Mouse (Mus musculus): Measurements from ENCODE around the gene Evc. TPM values are rescaled to one million over a fixed set of nuclear protein-coding genes. Genes with fewer than 3 reads are reported as not detected.

Evc gene
- polyA plus RNA-seq, 1 experiment from 2014 or later = 23.4 TPM

- peak overlapping the region; percentile 72 for H3K4me2 ChIP-seq
- 65% methylated on average over 4 of the region's 4 CpGs for WGBS
- no peak for ATAC-seq (ENCODE audit: low FRiP score)
- H3K9me3 ChIP-seq = no peaks in the 10 kb centered on the region
- H3K9ac ChIP-seq = peak overlapping the region; percentile 89
- H3K4me1 ChIP-seq = peaks cover 86% of the 10 kb centered on the region
- H3K27ac ChIP-seq = peak overlapping the region; percentile 98
- H3K4me3 ChIP-seq (replicated peaks) = peak overlapping the region; percentile 76
- H3K36me3 ChIP-seq (replicated peaks) = peaks cover 8% of the 10 kb centered on the region; the same call in 1 of the 2 replicates
- H3K27me3 ChIP-seq = peaks cover 28% of the 10 kb centered on the region
These were observed 89.2 kb downstream of the Evc start for GRCm38 (mm10) chr5:37247456-37247855.

DNA sequence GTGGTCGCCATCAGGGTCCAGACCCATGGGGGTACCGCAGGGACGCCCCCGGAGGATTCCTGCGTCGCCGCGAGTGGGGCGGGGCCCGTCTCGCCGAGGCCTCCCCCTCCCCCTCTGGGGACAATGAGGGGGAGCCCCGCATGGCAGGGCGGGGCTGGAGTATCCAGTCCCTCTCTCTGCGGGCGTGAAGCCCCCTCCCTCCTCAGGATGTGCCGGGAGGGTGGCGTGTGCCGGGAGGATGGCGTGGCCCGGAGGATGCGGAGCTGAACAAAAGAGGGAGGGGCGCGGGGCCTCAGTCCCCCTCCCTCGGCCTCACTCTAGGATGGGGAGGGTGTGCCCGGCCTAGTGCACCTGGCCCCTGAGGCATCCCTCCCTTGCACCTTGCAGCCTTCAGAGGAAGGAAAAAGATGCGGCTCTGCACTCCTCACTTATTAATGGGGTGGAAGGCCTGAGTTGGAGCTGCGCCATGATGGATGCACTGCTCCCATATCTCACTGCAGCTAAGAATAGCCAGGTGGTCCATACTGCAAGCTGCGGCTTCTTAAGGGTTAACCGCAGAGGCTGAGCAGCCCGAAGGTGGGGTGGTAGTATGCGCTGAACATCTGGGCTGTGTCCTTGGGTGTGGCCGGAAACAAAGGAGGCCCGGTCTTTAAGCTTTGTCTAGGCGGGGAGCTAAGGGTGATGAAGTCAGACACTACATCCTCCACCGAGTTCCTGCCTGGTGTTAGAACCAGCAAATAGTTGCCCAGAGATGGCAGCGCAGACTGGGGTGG lies 90.4 kb downstream of the Evc start:
- H3K27ac ChIP-seq = peak overlapping the region; percentile 98
- peaks cover 40% of the 10 kb centered on the region for H3K27me3 ChIP-seq
- under 1% methylated on average over 35 of the region's 37 CpGs for WGBS
- H3K4me2 ChIP-seq = peak overlapping the region; percentile 72
- peak overlapping the region; percentile 89 for H3K9ac ChIP-seq
- H3K36me3 ChIP-seq (replicated peaks) = no peaks in the 10 kb centered on the region
- H3K9me3 ChIP-seq = no peaks in the 10 kb centered on the region
- peak overlapping the region; percentile 76 for H3K4me3 ChIP-seq (replicated peaks)
- H3K4me1 ChIP-seq = peaks cover 86% of the 10 kb centered on the region
- peak; percentile 71 for ATAC-seq (ENCODE audit: low FRiP score)

DNA sequence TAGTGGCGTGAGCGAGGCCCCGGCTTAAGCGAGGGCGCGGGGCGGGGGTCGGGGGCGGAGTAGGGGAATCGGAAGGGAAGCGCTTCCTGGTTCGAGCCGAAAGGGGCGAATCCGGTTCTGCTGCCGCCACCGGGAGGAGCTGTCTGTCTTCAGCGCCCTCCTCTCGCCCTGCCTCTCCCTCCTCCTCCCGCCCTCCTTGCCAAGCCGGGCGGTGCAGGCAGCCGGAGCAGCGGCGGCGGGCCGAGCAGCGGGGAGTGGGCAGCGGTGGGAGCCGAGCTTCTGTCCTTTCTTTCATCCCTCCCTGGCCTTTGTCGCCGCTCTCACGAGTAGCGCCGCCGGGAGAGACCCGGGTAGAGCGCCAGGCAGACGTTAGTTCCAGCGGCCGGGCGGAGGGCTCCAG lies 91.0 kb downstream of the Evc start:
- peaks cover 86% of the 10 kb centered on the region for H3K4me1 ChIP-seq
- no peaks in the 10 kb centered on the region for H3K36me3 ChIP-seq (replicated peaks)
- H3K4me2 ChIP-seq = peak overlapping the region; percentile 72
- peak overlapping the region; percentile 76 for H3K4me3 ChIP-seq (replicated peaks)
- 0% methylated on average over 30 of the region's 42 CpGs for WGBS
- H3K27ac ChIP-seq = peak overlapping the region; percentile 98
- peaks cover 47% of the 10 kb centered on the region for H3K27me3 ChIP-seq
- ATAC-seq (ENCODE audit: low FRiP score) = peak; percentile 67
- H3K9me3 ChIP-seq = no peaks in the 10 kb centered on the region
- H3K9ac ChIP-seq = peak overlapping the region; percentile 89

GRCm38 (mm10) chr5:37244666-37245242 lies 91.9 kb downstream of the Evc start:
- no peaks in the 10 kb centered on the region for H3K36me3 ChIP-seq (replicated peaks)
- 49% methylated on average over 9 of the region's 9 CpGs for WGBS
- H3K4me1 ChIP-seq = peaks cover 85% of the 10 kb centered on the region
- ATAC-seq (ENCODE audit: low FRiP score) = no peak
- H3K9me3 ChIP-seq = no peaks in the 10 kb centered on the region
- peaks cover 56% of the 10 kb centered on the region for H3K27me3 ChIP-seq
- H3K27ac ChIP-seq = peak overlapping the region; percentile 98
- H3K4me2 ChIP-seq = peak overlapping the region; percentile 72
- H3K9ac ChIP-seq = peak overlapping the region; percentile 89
- peak overlapping the region; percentile 76 for H3K4me3 ChIP-seq (replicated peaks)

- WGBS = 1% methylated on average over 13 of the region's 13 CpGs
- no peaks in the 10 kb centered on the region for H3K9me3 ChIP-seq
- peak overlapping the region; percentile 72 for H3K4me2 ChIP-seq
- H3K36me3 ChIP-seq (replicated peaks) = no peaks in the 10 kb centered on the region
- H3K27ac ChIP-seq = peak overlapping the region; percentile 98
- H3K4me1 ChIP-seq = peaks cover 79% of the 10 kb centered on the region
- peak; percentile 24 for ATAC-seq (ENCODE audit: low FRiP score)
- peaks cover 61% of the 10 kb centered on the region for H3K27me3 ChIP-seq
- H3K9ac ChIP-seq = peak overlapping the region; percentile 89
- peak overlapping the region; percentile 76 for H3K4me3 ChIP-seq (replicated peaks)
These were observed 92.5 kb downstream of the Evc start for GRCm38 (mm10) chr5:37244161-37244560.

- peaks cover 71% of the 10 kb centered on the region for H3K4me1 ChIP-seq
These were observed 93.4 kb downstream of the Evc start for GRCm38 (mm10) chr5:37243169-37243886.

GRCm38 (mm10) chr5:37242360-37243168 lies 94.1 kb downstream of the Evc start:
- H3K4me2 ChIP-seq = peak overlapping the region; percentile 72
- H3K27ac ChIP-seq = no peak overlapping the region
- peaks cover 63% of the 10 kb centered on the region for H3K4me1 ChIP-seq
- no peaks in the 10 kb centered on the region for H3K36me3 ChIP-seq (replicated peaks)
- peaks cover 71% of the 10 kb centered on the region for H3K27me3 ChIP-seq
- 10% methylated on average over 44 of the region's 44 CpGs for WGBS
- peak overlapping the region; percentile 68 for H3K9ac ChIP-seq
- no peak for ATAC-seq (ENCODE audit: low FRiP score)
- no peaks in the 10 kb centered on the region for H3K9me3 ChIP-seq
- peak overlapping the region; percentile 76 for H3K4me3 ChIP-seq (replicated peaks)

More at GRCm38 (mm10) chr5:37243169-37243886, 93.4 kb downstream of the Evc start:
- H3K9me3 ChIP-seq = no peaks in the 10 kb centered on the region
- peak overlapping the region; percentile 98 for H3K27ac ChIP-seq
- H3K27me3 ChIP-seq = peaks cover 67% of the 10 kb centered on the region
- 1% methylated on average over 19 of the region's 19 CpGs for WGBS
- no peaks in the 10 kb centered on the region for H3K36me3 ChIP-seq (replicated peaks)
- no peak for ATAC-seq (ENCODE audit: low FRiP score)
- H3K4me2 ChIP-seq = peak overlapping the region; percentile 72
- H3K4me3 ChIP-seq (replicated peaks) = peak overlapping the region; percentile 76
- H3K9ac ChIP-seq = peak overlapping the region; percentile 89

DNA sequence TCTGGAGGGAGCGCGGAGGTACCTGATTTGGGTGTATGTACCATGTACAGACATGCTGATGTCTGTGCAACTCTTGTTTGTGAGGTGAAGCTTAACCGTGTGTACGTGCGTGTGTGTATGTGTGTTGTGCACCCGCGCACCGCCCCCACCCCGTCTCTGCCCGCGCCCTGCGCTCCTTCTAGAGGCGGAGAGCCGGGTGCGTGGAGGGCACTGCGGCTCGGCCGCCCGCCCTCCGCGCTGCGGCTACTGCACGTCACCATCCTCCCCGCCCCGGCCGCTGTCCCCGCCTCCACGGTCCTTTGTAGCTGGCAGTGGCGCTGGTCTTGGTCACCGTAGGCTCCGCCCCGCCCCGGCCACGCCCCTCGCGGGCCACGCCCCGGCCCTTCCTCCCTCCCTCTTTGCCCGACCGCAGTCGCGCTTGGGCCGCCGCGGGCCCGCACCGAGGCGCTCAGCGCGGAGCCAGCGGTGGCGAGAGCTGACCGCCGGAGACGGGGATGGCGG lies 95.0 kb downstream of the Evc start, which contains the start of gene Crmp1:
TSS of gene Crmp1 (plus strand) at position 290 of the 501 bp plus-strand sequence.
- peak within 1 kb of the TSS; percentile 76 for H3K4me3 ChIP-seq (replicated peaks)
- WGBS = under 1% methylated on average over 54 of the region's 56 CpGs
- peaks cover 55% of the 10 kb centered on the region for H3K4me1 ChIP-seq
- peaks cover 71% of the 10 kb centered on the region for H3K27me3 ChIP-seq
- no peaks in the 10 kb centered on the region for H3K9me3 ChIP-seq
- H3K9ac ChIP-seq = peak within 1 kb of the TSS; percentile 68
- H3K4me2 ChIP-seq = peak within 1 kb of the TSS; percentile 72
- ATAC-seq (ENCODE audit: low FRiP score) = peak; percentile 79
- H3K36me3 ChIP-seq (replicated peaks) = no peaks in the 10 kb centered on the region
- peak within 1 kb of the TSS; percentile 42; the same call in 1 of the 2 replicates for H3K27ac ChIP-seq

- Histone ChIP-seq H3K9ac (0 out of 2 replicates have a peak overlapping the region, but pooled peaks have one; percentile 68), H3K4me1 (peaks cover 50% of the 10 kb centered on the region), H3K36me3 (replicated peaks) (no peaks in the 10 kb centered on the region), H3K27ac (peak overlapping the region; percentile 42; the same call in 1 of the 2 replicates), H3K4me3 (replicated peaks) (peak overlapping the region; percentile 76), H3K4me2 (peak overlapping the region; percentile 72), H3K27me3 (peaks cover 71% of the 10 kb centered on the region), H3K9me3 (no peaks in the 10 kb centered on the region)
- ATAC-seq (ENCODE audit: low FRiP score) = no peak; the same call in 1 of the 2 replicates
- WGBS = 11% methylated on average over 9 of the region's 9 CpGs
These were observed 95.5 kb downstream of the Evc start for GRCm38 (mm10) chr5:37241224-37241623.

GRCm38 (mm10) chr5:37240550-37240949 lies 96.1 kb downstream of the Evc start:
- Histone ChIP-seq H3K36me3 (replicated peaks) (no peaks in the 10 kb centered on the region), H3K27ac (no peak overlapping the region), H3K4me1 (peaks cover 49% of the 10 kb centered on the region), H3K9me3 (no peaks in the 10 kb centered on the region), H3K4me2 (no peak overlapping the region), H3K9ac (no peak overlapping the region), H3K4me3 (replicated peaks) (no peak overlapping the region), H3K27me3 (peaks cover 71% of the 10 kb centered on the region)
- no peak for ATAC-seq (ENCODE audit: low FRiP score)
- WGBS = 8% methylated on average over 5 of the region's 5 CpGs

All from forebrain, embryonic 12.5 days (tissue).